Mouse (Mus musculus) retina, embryonic 14.5 days (tissue): ENCODE results near the gene Rars.
A peak's percentile ranks its signal among the peaks of the same experiment; 100 is the strongest.
"Not testable (repeated sequence)": the region's sequence is repeated elsewhere in the genome, so short reads cannot be mapped to it uniquely, and the experiment has no call there.

ENCODE experiments used
- DNase-seq: peaks from one replicate; pipeline ENCODE4 v3.0.0-alpha.2; 2015; ENCODE audit warnings: low spot score

Rars gene

GRCm38 (mm10) chr11:35834022-35834760, at the start of gene Rars:
Gene Rars (minus strand): TSS chr11:35834506.
- peak; percentile 96 for DNase-seq

- DNase-seq: no peak
These were observed 48.5 kb upstream of the Rars start for GRCm38 (mm10) chr11:35882777-35883176.

GRCm38 (mm10) chr11:35878559-35878897, 44.2 kb upstream of the Rars start:
- DNase-seq: no peak

DNA sequence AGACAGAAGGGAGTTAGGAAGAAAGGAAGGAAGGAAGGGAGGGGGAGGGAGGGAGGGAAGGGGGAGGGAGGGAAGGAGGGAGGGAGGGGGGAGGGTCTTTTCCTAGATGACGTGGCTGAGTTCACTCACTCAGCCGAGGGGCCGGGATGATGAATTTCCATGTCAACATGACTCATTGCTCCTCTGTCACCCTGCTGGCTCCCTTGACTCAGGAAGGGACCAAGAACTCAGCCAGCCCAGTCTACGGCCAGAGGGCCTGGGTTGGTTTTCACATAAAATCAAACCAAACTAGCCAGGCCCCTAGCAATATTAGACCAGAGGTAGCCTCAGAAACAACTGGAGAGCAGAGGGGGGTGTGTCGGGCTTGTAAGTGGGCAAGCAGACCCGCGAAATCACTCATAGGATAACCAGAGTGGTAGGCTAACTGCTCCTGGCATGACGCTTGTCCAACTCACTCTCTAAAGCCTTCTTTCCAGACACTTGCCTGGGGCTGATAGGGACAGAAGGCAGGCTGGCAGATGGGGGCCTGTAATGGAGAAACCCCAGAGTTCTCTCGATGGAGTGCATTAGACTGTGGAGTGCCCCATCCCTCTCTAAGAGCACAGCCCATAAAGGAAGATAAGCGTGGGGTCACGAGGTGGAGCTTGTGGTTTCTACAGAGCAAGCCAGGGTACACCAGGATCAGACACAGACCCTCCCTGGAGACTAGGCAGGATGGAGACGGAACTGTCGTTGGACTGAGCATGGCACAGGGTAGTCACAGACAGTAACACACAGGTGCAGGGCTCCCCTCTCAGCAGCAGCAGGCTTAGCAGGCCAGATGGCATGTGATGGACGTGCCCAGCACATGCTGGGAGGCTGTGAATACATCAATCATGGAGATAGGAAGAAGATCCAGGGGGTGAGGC, 43.6 kb upstream of the Rars start:
- no peak for DNase-seq

DNA sequence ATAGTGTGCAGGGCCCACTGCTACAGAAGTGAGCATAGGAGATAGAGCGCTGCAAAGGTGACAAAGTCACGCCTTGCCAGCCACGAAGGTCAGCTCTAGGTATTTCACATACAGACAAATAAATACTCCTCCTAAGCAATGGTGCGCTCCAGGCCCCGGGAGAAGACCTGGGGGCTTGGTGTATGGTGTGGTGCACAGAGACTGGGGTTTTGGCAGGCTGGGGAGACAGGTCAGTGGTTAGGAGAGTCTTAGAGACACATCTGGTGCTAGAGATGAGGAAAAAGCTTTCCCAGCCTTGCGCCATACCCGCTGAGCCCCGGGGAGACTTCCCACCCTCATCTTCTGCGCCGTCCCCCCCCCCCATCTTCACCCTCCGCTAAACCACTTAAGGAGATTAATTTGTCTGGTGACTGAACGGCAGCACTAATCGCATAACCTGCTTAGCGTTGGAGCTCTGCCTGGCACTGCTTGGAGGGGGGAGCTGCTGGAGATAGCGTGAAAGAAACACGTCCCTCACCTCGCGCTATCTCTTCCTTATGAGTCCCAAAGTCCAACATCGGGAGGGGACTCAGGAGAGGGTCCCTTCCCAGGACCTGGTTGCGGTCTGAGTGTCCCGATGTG, 39.4 kb upstream of the Rars start:
- peak; percentile 56 for DNase-seq

- no peak for DNase-seq
These were observed 36.7 kb upstream of the Rars start for GRCm38 (mm10) chr11:35870961-35871360.

GRCm38 (mm10) chr11:35866140-35866539, 31.8 kb upstream of the Rars start:
- DNase-seq: no peak

DNA sequence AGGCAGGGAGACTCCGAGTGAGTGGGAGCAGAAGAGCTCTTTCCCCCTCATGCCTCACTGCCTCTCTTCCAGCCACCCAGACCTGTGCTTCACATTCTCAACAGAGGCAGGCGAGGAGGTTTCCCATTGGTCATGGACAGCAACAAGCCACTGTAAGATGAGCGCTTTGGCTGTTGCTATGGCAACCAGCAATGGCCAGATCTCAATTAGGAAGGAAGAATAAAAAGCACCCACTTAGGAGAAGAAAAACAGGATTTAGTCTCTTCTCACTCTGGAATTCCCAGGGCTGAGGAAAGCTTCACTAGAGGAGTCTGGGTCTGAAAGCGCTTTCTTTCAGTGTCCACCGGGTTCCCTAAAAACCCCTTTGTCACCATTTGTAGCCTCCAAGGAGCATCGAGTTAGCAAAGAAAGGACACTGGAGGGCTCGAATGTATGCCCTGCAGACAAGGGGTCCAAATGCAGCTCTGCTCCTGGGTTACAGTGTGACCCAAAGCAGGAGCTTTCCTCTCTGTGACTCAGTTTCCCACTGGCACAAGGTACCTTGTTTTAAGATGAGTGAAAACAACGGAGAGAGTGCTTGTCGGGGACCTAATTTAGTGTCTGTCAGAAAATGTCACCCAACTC, 30.8 kb upstream of the Rars start:
- peak; percentile 85 for DNase-seq

GRCm38 (mm10) chr11:35863653-35864052, 29.3 kb upstream of the Rars start:
- DNase-seq: no peak

DNA sequence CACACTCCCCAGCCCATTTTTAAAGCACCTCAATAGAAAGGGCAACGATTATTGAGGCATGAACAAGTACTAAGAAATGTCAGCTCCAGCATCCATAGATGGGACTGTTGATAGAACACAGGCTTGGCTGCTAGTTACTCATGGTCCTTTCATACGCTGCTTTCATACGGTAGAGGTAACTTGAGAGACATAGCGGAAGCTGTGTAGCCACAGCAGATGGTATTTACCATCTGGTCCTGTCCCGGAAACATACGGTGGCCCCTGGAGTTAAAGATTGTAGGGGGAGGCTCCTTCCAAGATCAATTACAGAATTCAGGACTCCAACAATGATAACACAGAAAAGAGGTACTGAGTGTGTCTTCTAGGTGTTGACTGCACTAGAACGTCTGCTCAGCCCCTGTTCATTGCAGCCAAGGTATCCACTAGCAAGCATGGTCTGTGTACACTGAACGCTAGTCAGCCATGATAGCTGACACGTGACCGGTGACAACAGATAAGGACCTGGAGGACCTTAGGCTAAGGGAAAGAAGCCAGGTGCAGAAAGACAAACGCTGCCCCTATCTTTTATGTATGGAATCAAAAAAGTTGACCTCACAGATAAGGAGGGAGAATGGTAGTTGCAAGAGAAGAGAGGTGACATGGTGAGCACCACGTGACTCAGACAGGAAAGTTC, 23.2 kb upstream of the Rars start:
- DNase-seq: no peak

- peak; percentile 66 for DNase-seq
These were observed 22.2 kb upstream of the Rars start for GRCm38 (mm10) chr11:35856359-35857040.

GRCm38 (mm10) chr11:35855567-35855966, 21.3 kb upstream of the Rars start:
- DNase-seq: no peak

DNA sequence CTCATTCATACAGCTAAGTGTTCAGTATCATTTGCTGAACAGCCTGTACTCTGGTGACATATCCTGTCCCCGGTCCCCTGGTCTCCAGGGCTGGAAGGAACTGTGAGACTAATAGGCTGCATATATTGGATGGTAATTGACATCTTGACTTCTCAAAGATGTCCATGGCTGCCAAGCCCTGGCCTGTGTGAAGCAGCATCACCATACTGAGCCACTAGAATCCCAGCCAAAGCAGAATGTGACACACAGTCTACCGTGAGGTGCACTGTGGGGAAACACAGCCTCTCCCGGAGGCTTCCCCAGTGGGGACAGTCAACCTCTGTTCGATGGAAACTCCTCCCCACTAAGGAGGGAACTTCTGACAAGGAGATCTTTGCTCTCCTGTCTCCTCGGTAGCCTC, 20.6 kb upstream of the Rars start:
- no peak for DNase-seq

- no peak for DNase-seq
These were observed 19.3 kb upstream of the Rars start for GRCm38 (mm10) chr11:35853651-35854050.

- DNase-seq: peak; percentile 77
These were observed 18.4 kb upstream of the Rars start for GRCm38 (mm10) chr11:35852731-35853130.

DNA sequence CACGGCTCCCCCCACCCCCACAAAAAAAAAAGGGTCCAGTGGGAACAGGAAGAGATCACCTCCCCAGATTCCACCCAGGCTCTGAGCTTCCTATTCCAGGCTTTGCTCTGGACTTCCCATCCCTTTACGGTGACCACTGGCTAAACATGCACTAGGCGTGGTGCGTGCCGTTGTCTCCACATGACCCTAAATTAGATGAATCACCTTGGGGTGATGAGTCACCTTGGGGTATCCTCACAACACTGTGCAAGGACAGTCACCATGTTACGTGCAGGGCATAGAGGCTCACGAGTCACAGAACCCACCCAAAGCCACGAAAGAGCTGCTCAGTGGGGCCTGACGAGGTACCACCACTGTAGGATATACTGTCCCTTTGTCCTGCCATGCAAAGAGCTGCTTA, 10.0 kb upstream of the Rars start:
- DNase-seq: no peak

DNA sequence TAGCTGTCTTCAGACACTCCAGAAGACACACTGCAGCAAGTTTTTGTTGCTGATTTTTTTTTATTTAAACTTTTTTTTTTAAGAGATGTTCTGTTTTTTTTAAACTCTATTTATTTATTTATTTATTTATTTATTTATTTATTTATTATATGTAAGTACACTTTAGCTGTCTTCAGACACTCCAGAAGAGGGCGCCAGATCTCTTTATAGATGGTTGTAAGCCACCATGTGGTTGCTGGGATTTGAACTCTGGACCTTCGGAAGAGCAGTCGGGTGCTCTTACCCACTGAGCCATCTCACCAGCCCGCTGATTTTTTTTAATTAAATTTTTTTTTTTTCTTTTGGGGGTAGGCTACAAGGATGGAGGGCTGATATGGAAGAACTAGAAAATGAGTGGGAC, 8.3 kb upstream of the Rars start:
- peak; percentile 50 for DNase-seq

- DNase-seq: no peak
These were observed 7.5 kb upstream of the Rars start for GRCm38 (mm10) chr11:35841738-35842325.

DNA sequence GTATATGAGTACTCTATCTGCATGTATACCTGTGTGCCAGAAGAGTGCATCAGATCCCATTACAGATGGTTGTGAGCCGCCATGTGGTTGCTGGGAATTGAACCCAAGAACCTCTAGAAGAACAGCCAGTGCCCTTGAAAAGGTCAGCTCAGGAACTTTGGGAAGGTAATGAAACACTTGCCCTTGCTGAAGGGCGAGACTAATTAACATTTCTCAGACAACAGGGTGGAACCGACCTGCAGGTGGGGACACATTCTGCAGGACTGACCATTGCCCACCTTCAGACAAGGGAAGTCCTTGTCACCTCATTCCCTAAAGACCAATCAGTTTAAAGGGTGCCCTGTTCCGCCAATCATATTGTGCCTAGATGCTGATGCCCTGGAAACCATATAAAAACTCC, 6.5 kb upstream of the Rars start:
- not testable (repeated sequence) for DNase-seq

- DNase-seq: peak; percentile 37
These were observed 6.0 kb upstream of the Rars start for GRCm38 (mm10) chr11:35840282-35840681.
